ENCODE assay signal across 8 mouse cellular contexts in genomic region chr5:118174310-118175009, GRCm38 (mm10). TPM values are rescaled to one million over a fixed set of nuclear protein-coding genes. Genes with fewer than 3 reads are reported as not detected.
DNase-seq lines count a peak whose midpoint lies in the region; ATAC-seq and TF ChIP-seq lines count a peak whose summit lies in the region.

No protein-coding gene starts in this region.

- peak overlapping the region; percentile 34 for H3K4me3 ChIP-seq in kidney, embryonic 15.5 days (replicated peaks)
- peak overlapping the region; percentile 50 for H3K4me3 ChIP-seq in forebrain, embryonic 10.5 days
- 0 out of 2 replicates have a peak overlapping the region, but pooled peaks have one; percentile 11 for H3K4me3 ChIP-seq in limb, embryonic 11.5 days (ENCODE audit: low read depth, low read length)
- H3K4me3 ChIP-seq in olfactory bulb, adult 2 months (ENCODE audit: insufficient read depth, low read depth, low read length) = 0 out of 2 replicates have a peak overlapping the region, but pooled peaks have one; percentile 12

- H3K27me3 ChIP-seq in kidney, embryonic 15.5 days = peaks cover 68% of the 10 kb centered on the region
- H3K27me3 ChIP-seq in forebrain, embryonic 10.5 days (ENCODE audit: poor library complexity, severe bottlenecking) = peaks cover 71% of the 10 kb centered on the region
- H3K27me3 ChIP-seq in limb, embryonic 11.5 days (ENCODE audit: control insufficient read depth, insufficient read depth, low read length) = peaks cover 53% of the 10 kb centered on the region

- H3K9ac ChIP-seq in kidney, embryonic 15.5 days = 0 out of 2 replicates have a peak overlapping the region, but pooled peaks have one; percentile 14
- no peak overlapping the region for H3K9ac ChIP-seq in limb, embryonic 11.5 days (ENCODE audit: low read length)

- no peak for TF ChIP-seq POLR2A in olfactory bulb, adult 2 months (IDR thresholded peaks at IDR 0.05; ENCODE audit: insufficient read depth, low read depth, low read length)

- H3K4me2 ChIP-seq in kidney, embryonic 15.5 days = peak overlapping the region; percentile 59
- peak overlapping the region; percentile 47 for H3K4me2 ChIP-seq in limb, embryonic 11.5 days (ENCODE audit: low read depth, severe bottlenecking)

- peaks cover 4% of the 10 kb centered on the region; the same call in 1 of the 2 replicates for H3K9me3 ChIP-seq in kidney, embryonic 15.5 days (replicated peaks)
- peaks cover 7% of the 10 kb centered on the region for H3K9me3 ChIP-seq in forebrain, embryonic 10.5 days
- peaks cover 3% of the 10 kb centered on the region; the same call in 1 of the 2 replicates for H3K9me3 ChIP-seq in limb, embryonic 11.5 days (ENCODE audit: control insufficient read depth, low read length)

- H3K27ac ChIP-seq in kidney, embryonic 15.5 days = no peak overlapping the region
- peak overlapping the region; percentile 63 for H3K27ac ChIP-seq in forebrain, embryonic 10.5 days
- no peak overlapping the region for H3K27ac ChIP-seq in limb, embryonic 11.5 days (replicated peaks; ENCODE audit: low read depth, low read length)
- no peak overlapping the region for H3K27ac ChIP-seq in olfactory bulb, adult 2 months (ENCODE audit: insufficient read depth, low read depth, low read length)

- peaks cover 30% of the 10 kb centered on the region for H3K4me1 ChIP-seq in kidney, embryonic 15.5 days
- H3K4me1 ChIP-seq in forebrain, embryonic 10.5 days = peaks cover 50% of the 10 kb centered on the region
- H3K4me1 ChIP-seq in limb, embryonic 11.5 days (ENCODE audit: control insufficient read depth, insufficient read depth, low read length) = 0 out of 2 replicates have a peak, but pooled peaks cover 6% of the 10 kb centered on the region
- peaks cover 32% of the 10 kb centered on the region for H3K4me1 ChIP-seq in olfactory bulb, adult 2 months (ENCODE audit: control insufficient read depth, insufficient read depth, low read length)

- no peak for ATAC-seq in kidney, embryonic 15.5 days (replicated peaks; ENCODE audit: low FRiP score)
- no peak for ATAC-seq in limb, embryonic 11.5 days (ENCODE audit: insufficient number of reproducible peaks, low FRiP score, low TSS enrichment, low read depth)
- no peak for ATAC-seq in frontal cortex, adult (ENCODE audit: low TSS enrichment)

- no peak for DNase-seq in kidney, adult 9 months
- no peak for DNase-seq in forebrain, embryonic 10.5 days (ENCODE audit: extremely low spot score, low spot score)
- DNase-seq in limb, embryonic 11.5 days (ENCODE audit: low spot score) = peak; percentile 44
- no peak for DNase-seq in gastrocnemius, adult 8-10 months (ENCODE audit: low spot score in 2 of 2)
- DNase-seq in lung, postnatal 10 days = no peak

- H3K36me3 ChIP-seq in kidney, embryonic 15.5 days = no peaks in the 10 kb centered on the region
- no peaks in the 10 kb centered on the region for H3K36me3 ChIP-seq in forebrain, embryonic 10.5 days (replicated peaks)
- H3K36me3 ChIP-seq in limb, embryonic 11.5 days (ENCODE audit: control insufficient read depth, insufficient read depth, low read length) = no peaks in the 10 kb centered on the region

- TF ChIP-seq CTCF in olfactory bulb, adult 2 months (IDR thresholded peaks at IDR 0.05; ENCODE audit: insufficient read depth, low read depth, low read length) = no peak

- WGBS in kidney, embryonic 15.5 days = 1% methylated on average over 22 of the region's 22 CpGs
- WGBS in forebrain, embryonic 10.5 days = under 1% methylated on average over 20 of the region's 22 CpGs
- under 1% methylated on average over 22 of the region's 22 CpGs for WGBS in limb, embryonic 11.5 days
- WGBS in olfactory bulb, adult 2 months = 7% methylated on average over 22 of the region's 22 CpGs

RNA-seq across cellular contexts. Expression of gene Hrk, which starts 10.0 kb away (rescaled TPM):
- polyA plus RNA-seq in kidney, embryonic 15.5 days (2015; fragmentation: Nextera tagmentation; extraction: Ambion mirVana) = 0.09 and 0.12 TPM in 2 replicates
- polyA plus RNA-seq in forebrain, embryonic 10.5 days (2016; fragmentation: Nextera tagmentation; extraction: Ambion mirVana) = 0.04 and 0.09 TPM in 2 replicates
- 0.06 TPM in 1 of 2 replicates, not detected in the other for polyA plus RNA-seq in limb, embryonic 11.5 days (2014; fragmentation: Nextera tagmentation; extraction: Ambion mirVana)
- not detected in 2 replicates for polyA plus RNA-seq in olfactory bulb, adult 2 months (2012; ENCODE audit: insufficient read depth, insufficient read length, low replicate concordance, missing spikeins)
- total RNA-seq in gastrocnemius, adult 8-10 months (2022) = under 1 TPM in 3 of 4 experiments, not detected in 1; 0.05 to 0.16 (median 0.11) TPM

RNA-seq across cellular contexts. Expression of gene Fbxw8, which starts 19.2 kb away (rescaled TPM):
- polyA plus RNA-seq in kidney, embryonic 15.5 days (2015; fragmentation: Nextera tagmentation; extraction: Ambion mirVana) = 25.7 and 28.9 TPM in 2 replicates
- polyA plus RNA-seq in forebrain, embryonic 10.5 days (2016; fragmentation: Nextera tagmentation; extraction: Ambion mirVana) = 32.7 and 33.8 TPM in 2 replicates
- 23.9 and 26.3 TPM in 2 replicates for polyA plus RNA-seq in limb, embryonic 11.5 days (2014; fragmentation: Nextera tagmentation; extraction: Ambion mirVana)
- not detected in 2 replicates for polyA plus RNA-seq in olfactory bulb, adult 2 months (2012; ENCODE audit: insufficient read depth, insufficient read length, low replicate concordance, missing spikeins)
- 10 to 100 TPM; 17.7 to 23.7 (median 19.0) TPM for total RNA-seq in gastrocnemius, adult 8-10 months (2022)

Comparison
In these comparisons a context has a peak if more than half of its experiments do, and no peak if none do; other contexts are left out.
1. RNA of gene Fbxw8, which starts 19.2 kb away (polyA plus RNA-seq): 32.7 to 33.8 TPM in forebrain, embryonic 10.5 days, 25.7 to 28.9 TPM in kidney, embryonic 15.5 days and 23.9 to 26.3 TPM in limb, embryonic 11.5 days; not detected in olfactory bulb, adult 2 months; every median in the first group is over 10 times any median in the second.
2. Peak in every context shown above with its lines, with median percentiles within 50 percentile points of each other: H3K4me3 ChIP-seq.